Mouse (Mus musculus): ENCODE results near the gene Hist2h3c2. TPM values are rescaled to one million over a fixed set of nuclear protein-coding genes. Genes with fewer than 3 reads are reported as not detected.
"Not testable (repeated sequence)": the region's sequence is repeated elsewhere in the genome, so short reads cannot be mapped to it uniquely, and the experiment has no call there.

Hist2h3c2 gene
- total RNA-seq (2014; rRNA removed) (441 and 602 TPM in 2 replicates), polyA plus RNA-seq (2015; fragmentation: Nextera tagmentation; extraction: Ambion mirVana) (1.6 and 2.3 TPM in 2 replicates)

DNA sequence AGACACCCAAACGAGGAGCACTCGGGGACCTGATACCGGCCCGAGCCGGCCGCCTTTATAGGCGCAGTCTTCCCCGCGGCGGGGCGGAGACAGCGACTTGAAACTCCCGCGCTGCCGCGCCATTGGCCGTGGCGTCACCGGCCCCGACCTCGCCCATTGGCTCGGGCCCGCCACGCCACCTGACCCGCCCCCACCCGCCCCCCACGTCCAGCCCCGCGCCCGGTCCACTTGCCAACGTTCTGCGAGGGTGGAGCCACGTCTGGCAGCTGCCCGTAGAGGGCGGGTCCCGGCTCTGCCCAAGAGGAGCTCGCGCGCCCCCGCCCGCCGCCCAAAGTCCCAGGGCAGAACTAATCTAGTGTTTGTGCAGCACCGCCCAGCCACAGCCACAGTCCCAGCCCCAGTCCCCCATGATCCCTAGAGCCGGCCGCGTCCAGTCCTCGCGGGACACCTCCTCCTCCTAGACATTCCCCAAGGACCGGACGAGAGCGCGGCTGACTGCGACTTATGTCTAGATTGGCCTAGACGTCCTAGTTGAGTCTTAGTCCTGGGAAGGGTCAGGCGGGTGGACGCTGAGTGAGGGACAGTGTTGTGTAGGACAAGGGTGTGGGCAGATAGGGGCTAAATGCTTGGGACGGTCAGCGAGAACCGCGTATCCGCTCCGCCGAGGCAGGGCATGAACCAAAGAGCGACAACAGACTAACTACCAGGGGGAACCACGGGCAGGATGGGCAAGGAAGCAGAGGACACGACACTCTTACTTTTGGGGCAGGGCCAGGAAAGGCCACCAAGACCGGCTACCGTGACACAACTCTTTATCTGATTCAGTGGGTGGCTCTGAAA is at the start of gene Hist2h3c2:
Gene Hist2h3c2, minus strand, starts transcription at position 174 of the 840 bp plus-strand sequence.
- not testable (repeated sequence) for H3K36me3 ChIP-seq (ENCODE audit: insufficient read depth, low read length); H3K9me3 ChIP-seq (ENCODE audit: low read length); DNase-seq (ENCODE audit: low spot score); H3K4me1 ChIP-seq (ENCODE audit: insufficient read depth, low read length); H3K27me3 ChIP-seq (ENCODE audit: insufficient read depth, low read length)
- peak; percentile 94 for ATAC-seq
- Histone ChIP-seq H3K4me3 (ENCODE audit: low read length) (peak within 1 kb of the TSS; percentile 35), H3K9ac (replicated peaks; ENCODE audit: low read length) (peak within 1 kb of the TSS; percentile 51), H3K27ac (peak within 1 kb of the TSS; percentile 64; the same call in 1 of the 2 replicates), H3K4me2 (ENCODE audit: low read depth, low read length) (peak within 1 kb of the TSS; percentile 52)
- 0% methylated on average over 12 of the region's 68 CpGs for WGBS

- not testable (repeated sequence) for ATAC-seq; DNase-seq (ENCODE audit: low spot score); H3K36me3 ChIP-seq (ENCODE audit: insufficient read depth, low read length); H3K9ac ChIP-seq (replicated peaks; ENCODE audit: low read length); H3K27me3 ChIP-seq (ENCODE audit: insufficient read depth, low read length); H3K9me3 ChIP-seq (ENCODE audit: low read length); H3K4me3 ChIP-seq (ENCODE audit: low read length); H3K4me1 ChIP-seq (ENCODE audit: insufficient read depth, low read length); H3K4me2 ChIP-seq (ENCODE audit: low read depth, low read length); H3K27ac ChIP-seq
- 94% methylated on average over 11 of the region's 11 CpGs for WGBS
- TF ChIP-seq CTCF (IDR thresholded peaks at IDR 0.05; ENCODE audit: low read depth), result peak; percentile 82
These were observed 48.4 kb upstream of the Hist2h3c2 start for GRCm38 (mm10) chr3:96287334-96287733.

DNA sequence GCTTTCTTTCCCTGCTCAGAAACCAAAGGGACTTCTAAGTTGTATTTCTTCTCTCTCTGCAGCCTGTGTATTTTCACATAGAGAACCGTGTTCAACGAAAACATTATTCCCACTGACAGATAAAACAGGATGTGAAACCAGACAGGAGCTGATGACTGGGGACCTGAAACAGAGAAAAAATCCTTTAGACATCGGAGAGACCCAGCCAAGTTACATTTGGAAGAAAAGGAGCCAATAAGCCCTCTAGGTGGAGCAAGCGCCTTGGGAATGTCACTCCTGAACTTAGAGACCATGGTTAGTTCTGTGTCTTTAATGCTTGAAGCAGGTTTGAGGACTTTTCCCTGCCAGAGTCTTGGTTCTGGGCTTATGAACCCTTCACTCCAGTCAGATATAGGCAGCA is 45.5 kb upstream of the Hist2h3c2 start:
- H3K36me3 ChIP-seq (ENCODE audit: insufficient read depth, low read length), result no peaks in the 10 kb centered on the region
- H3K9ac ChIP-seq (replicated peaks; ENCODE audit: low read length), result no peak overlapping the region
- no peaks in the 10 kb centered on the region for H3K9me3 ChIP-seq (ENCODE audit: low read length)
- H3K27ac ChIP-seq, result no peak overlapping the region
- H3K27me3 ChIP-seq (ENCODE audit: insufficient read depth, low read length), result 0 out of 2 replicates have a peak, but pooled peaks cover 5% of the 10 kb centered on the region
- DNase-seq (ENCODE audit: low spot score) (peak; percentile 73), ATAC-seq (no peak)
- TF ChIP-seq CTCF (IDR thresholded peaks at IDR 0.05; ENCODE audit: low read depth), result peak; percentile 66
- H3K4me3 ChIP-seq (ENCODE audit: low read length), result no peak overlapping the region
- WGBS, result 19% methylated on average over 4 of the region's 4 CpGs
- no peaks in the 10 kb centered on the region for H3K4me1 ChIP-seq (ENCODE audit: insufficient read depth, low read length)
- no peak overlapping the region for H3K4me2 ChIP-seq (ENCODE audit: low read depth, low read length)

GRCm38 (mm10) chr3:96280660-96281059 is 41.7 kb upstream of the Hist2h3c2 start:
- no peak for TF ChIP-seq CTCF (IDR thresholded peaks at IDR 0.05; ENCODE audit: low read depth)
- Histone ChIP-seq H3K27ac (no peak overlapping the region), H3K4me2 (ENCODE audit: low read depth, low read length) (no peak overlapping the region), H3K4me1 (ENCODE audit: insufficient read depth, low read length) (peaks cover 4% of the 10 kb centered on the region; the same call in 1 of the 2 replicates), H3K9ac (replicated peaks; ENCODE audit: low read length) (no peak overlapping the region), H3K9me3 (ENCODE audit: low read length) (no peaks in the 10 kb centered on the region), H3K36me3 (ENCODE audit: insufficient read depth, low read length) (no peaks in the 10 kb centered on the region), H3K4me3 (ENCODE audit: low read length) (no peak overlapping the region), H3K27me3 (ENCODE audit: insufficient read depth, low read length) (0 out of 2 replicates have a peak, but pooled peaks cover 2% of the 10 kb centered on the region)
- WGBS, result 53% methylated on average over 6 of the region's 6 CpGs
- ATAC-seq, result no peak
- DNase-seq (ENCODE audit: low spot score), result no peak

DNA sequence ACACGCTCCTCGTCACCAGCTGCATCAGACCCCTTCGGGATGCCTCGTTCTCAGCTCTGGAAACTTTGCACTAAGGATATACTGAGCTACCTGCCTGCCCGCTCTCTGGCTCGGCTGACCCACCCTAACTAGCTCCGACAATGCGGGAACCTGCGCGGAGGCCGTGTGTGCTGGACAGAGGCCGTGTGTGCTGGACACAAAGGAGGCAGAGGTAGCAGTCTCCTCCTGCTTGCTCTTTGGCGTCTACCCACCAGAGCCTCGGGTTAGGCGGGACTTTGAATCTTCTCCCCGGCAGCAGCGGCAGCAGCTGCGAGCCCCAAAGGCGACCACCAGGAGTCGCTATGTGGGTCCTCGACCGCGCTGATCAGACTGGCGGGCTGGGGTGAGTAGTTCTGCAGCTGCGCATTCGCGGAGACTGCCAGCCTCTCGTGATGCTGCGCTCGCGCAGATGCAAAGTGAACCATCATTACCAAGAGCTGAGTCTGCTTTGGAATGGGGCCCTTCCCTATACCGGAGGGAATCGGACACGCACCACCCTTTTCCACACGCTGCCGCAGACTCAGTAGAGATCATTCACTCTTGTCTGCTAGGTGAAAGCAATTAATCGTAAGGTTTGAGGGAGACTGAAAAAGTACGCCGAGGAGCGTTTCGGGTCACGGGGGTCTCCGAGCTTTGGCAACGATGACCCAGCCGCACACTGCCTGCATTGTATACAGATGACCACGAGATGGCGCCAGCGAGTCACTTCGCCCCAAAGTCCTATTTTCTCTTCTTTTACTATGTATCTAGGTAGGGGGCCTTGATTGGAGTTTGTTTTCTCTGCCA is 39.1 kb upstream of the Hist2h3c2 start:
- Histone ChIP-seq H3K4me1 (ENCODE audit: insufficient read depth, low read length) (peaks cover 4% of the 10 kb centered on the region; the same call in 1 of the 2 replicates), H3K4me3 (ENCODE audit: low read length) (peak overlapping the region; percentile 42), H3K36me3 (ENCODE audit: insufficient read depth, low read length) (no peaks in the 10 kb centered on the region), H3K9me3 (ENCODE audit: low read length) (no peaks in the 10 kb centered on the region), H3K27me3 (ENCODE audit: insufficient read depth, low read length) (no peaks in the 10 kb centered on the region), H3K27ac (peak overlapping the region; percentile 83), H3K4me2 (ENCODE audit: low read depth, low read length) (peak overlapping the region; percentile 80), H3K9ac (replicated peaks; ENCODE audit: low read length) (peak overlapping the region; percentile 51)
- TF ChIP-seq CTCF (IDR thresholded peaks at IDR 0.05; ENCODE audit: low read depth), result peak; percentile 86
- peak; percentile 97 for DNase-seq (ENCODE audit: low spot score)
- under 1% methylated on average over 49 of the region's 49 CpGs for WGBS
- peak; percentile 98 for ATAC-seq

DNA sequence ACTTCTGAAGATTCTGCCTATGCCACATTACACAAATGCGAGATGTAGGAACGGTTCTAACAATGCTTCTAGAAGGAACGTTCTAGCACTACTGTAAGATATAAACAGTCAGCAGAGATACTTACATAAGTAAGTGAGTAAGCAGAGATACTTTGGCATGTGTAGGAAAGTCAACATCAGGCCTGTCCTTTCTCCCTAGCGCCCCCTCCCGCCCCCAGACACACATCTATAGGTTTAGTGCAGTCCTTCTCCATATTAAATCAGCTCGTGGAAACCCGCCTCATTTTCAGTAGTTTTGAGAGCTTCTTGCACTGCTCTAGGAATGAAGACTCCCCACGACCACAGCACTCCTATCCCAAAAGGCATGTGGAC is 38.5 kb upstream of the Hist2h3c2 start:
- H3K4me3 ChIP-seq (ENCODE audit: low read length), result peak overlapping the region; percentile 42
- H3K4me2 ChIP-seq (ENCODE audit: low read depth, low read length), result peak overlapping the region; percentile 80
- H3K36me3 ChIP-seq (ENCODE audit: insufficient read depth, low read length), result no peaks in the 10 kb centered on the region
- no peaks in the 10 kb centered on the region for H3K9me3 ChIP-seq (ENCODE audit: low read length)
- no peaks in the 10 kb centered on the region for H3K27me3 ChIP-seq (ENCODE audit: insufficient read depth, low read length)
- H3K4me1 ChIP-seq (ENCODE audit: insufficient read depth, low read length), result peaks cover 4% of the 10 kb centered on the region; the same call in 1 of the 2 replicates
- ATAC-seq (no peak; the same call in 1 of the 2 replicates), DNase-seq (ENCODE audit: low spot score) (peak; percentile 50)
- peak overlapping the region; percentile 51 for H3K9ac ChIP-seq (replicated peaks; ENCODE audit: low read length)
- peak overlapping the region; percentile 83; the same call in 1 of the 2 replicates for H3K27ac ChIP-seq
- TF ChIP-seq CTCF (IDR thresholded peaks at IDR 0.05; ENCODE audit: low read depth), result no peak
- 16% methylated on average over 8 of the region's 8 CpGs for WGBS
